Mouse (Mus musculus): ENCODE results near the gene C1ra. TPM values are rescaled to one million over a fixed set of nuclear protein-coding genes. Genes with fewer than 3 reads are reported as not detected.
"Not testable (repeated sequence)": the region's sequence is repeated elsewhere in the genome, so short reads cannot be mapped to it uniquely, and the experiment has no call there.

Gene C1ra
- 11.0 and 13.7 TPM in 2 replicates for total RNA-seq (2017)

GRCm38 (mm10) chr6:124512355-124512836 lies at the start of gene C1ra:
Gene C1ra (plus strand): TSS chr6:124512405.
- ATAC-seq (replicated peaks in 1 of 2; ENCODE audit: insufficient read depth in 1 of 2, low FRiP score in 2 of 2, low TSS enrichment in 1 of 2, low read depth in 1 of 2, poor library complexity in 2 of 2, severe bottlenecking in 2 of 2) = peak; percentile 57 to 61; a peak in 2 of 4 replicates

DNA sequence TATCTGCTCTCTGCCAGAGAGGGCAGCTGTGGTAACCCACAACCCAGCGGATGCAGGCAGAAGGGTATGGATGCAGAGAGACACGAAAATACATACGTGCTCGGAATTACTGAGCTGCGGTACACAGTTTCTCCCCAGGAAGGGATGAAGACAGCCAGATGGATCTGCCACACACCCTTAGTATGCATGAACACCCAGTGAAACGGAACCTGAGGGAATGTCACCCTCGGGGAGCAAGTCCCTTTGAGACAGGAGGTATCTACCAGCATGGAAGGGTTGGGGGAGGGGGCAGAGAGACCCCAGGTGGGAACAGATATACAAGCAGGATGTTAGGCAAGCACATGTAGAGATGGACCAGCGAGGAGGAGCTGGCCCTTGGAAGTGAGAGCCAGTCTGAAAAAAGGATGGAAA lies 48.3 kb upstream of the C1ra start:
- ATAC-seq (replicated peaks in 1 of 2; ENCODE audit: insufficient read depth in 1 of 2, low FRiP score in 2 of 2, low TSS enrichment in 1 of 2, low read depth in 1 of 2, poor library complexity in 2 of 2, severe bottlenecking in 2 of 2) = peak; percentile 42

DNA sequence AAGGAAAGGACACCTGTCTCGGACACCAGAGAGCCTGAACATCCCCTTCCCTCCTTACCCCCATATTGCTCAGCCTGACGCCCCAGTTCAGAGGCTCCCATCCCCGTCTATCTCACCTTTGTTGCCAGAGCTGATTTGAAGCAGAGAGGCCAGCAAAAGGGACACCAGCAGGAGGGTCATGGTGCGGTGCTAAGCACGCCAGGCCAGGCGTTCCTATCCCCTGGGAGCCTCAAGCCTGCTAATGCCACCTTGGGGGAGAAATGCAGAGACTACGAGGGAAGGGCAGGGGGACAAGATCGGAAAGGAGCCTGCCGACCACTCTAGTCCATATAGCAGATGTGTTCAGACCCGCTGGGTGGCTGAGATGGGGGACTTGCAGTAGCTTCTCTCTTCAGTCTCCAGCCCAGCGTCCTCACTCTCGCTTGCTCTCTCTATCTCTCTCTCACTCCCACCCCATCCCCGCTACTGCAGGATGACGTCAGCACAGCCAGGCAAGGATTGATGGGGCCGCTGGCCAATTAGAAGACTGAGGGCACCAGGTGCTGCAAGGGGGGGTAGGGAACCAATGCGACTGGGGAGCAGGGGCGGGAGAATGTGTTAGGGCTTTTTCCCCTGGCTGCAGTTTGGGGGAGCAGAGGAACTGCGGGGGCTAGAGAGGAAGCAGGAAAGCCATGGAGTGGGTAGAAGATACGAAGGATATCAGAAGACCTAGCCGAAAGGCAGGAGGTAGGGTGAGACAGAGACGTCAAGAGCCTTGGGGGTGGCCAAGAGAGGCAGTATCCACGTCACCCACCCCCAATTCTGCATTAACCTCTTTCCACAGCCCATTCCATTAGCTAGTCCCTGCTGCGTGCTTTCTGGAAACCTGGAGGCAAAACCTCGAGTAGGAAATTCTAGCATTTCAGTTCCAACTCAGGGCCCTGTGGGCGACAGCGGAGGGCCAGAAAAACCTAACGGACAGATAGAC lies 47.6 kb upstream of the C1ra start, which contains the start of gene Clstn3:
Clstn3 (minus strand) TSS at position 490 of the 967 bp plus-strand sequence.
- ATAC-seq (replicated peaks in 1 of 2; ENCODE audit: insufficient read depth in 1 of 2, low FRiP score in 2 of 2, low TSS enrichment in 1 of 2, low read depth in 1 of 2, poor library complexity in 2 of 2, severe bottlenecking in 2 of 2) = peak; percentile 83 to 90

DNA sequence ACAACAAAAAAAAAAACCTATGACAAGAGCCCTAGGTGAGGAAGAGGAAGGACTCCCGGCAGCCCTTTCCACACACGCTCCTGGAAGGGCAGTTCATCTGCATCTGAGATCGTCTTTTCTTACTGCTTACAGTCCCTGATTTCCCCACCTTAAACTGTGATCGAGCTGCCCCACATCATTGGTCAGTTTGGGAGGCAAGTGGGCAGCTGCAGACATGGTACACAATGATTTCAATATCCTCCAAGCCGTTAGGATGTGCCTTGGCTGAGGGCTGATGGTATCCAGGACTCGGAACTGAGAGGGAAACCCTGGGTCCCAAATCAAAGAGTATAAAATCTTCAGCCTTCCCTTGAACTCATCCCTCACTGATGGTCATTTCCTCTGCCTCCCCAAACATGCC lies 46.9 kb upstream of the C1ra start:
- no peak for ATAC-seq (replicated peaks in 1 of 2; ENCODE audit: insufficient read depth in 1 of 2, low FRiP score in 2 of 2, low TSS enrichment in 1 of 2, low read depth in 1 of 2, poor library complexity in 2 of 2, severe bottlenecking in 2 of 2)

DNA sequence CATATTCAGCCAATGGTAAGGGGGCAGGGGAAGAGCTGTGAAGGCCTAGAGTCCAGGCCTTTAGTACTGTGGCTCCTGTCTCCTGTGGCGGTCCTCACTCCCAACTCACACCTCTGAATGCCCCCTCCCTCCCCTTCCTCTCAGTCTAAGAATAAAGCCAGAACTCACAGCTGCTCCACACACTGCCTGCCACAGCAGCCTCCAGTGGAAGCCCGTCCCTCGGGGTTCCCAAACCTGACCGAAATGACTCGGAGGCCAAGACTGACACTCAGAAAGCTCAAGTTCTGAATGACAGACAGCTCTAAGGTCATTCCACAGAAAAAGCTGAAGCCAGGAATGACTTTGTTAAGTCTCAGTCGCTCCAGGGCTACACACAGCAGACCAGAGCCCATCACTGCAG lies 46.5 kb upstream of the C1ra start:
- no peak for ATAC-seq (replicated peaks in 1 of 2; ENCODE audit: insufficient read depth in 1 of 2, low FRiP score in 2 of 2, low TSS enrichment in 1 of 2, low read depth in 1 of 2, poor library complexity in 2 of 2, severe bottlenecking in 2 of 2)

DNA sequence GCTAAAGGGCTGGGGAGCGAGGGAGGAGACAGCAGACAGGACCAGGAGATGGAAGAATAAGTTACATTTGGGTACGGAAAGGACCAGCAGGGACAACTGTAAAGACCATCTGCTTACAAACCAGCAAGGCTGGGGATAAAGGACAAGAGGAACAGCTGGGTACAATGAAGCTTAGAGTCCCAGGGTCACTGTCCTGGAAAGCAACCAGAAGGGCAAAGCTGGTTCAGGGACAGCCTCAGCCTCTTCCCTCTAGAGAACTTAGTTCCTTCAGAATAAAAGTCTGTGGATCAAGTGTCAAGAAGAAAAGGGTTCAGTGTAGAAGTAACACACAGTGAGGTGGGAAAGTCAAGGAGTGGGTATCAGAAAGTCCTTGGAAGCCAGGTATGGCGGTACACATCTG lies 41.1 kb upstream of the C1ra start:
- no peak for ATAC-seq (replicated peaks in 1 of 2; ENCODE audit: insufficient read depth in 1 of 2, low FRiP score in 2 of 2, low TSS enrichment in 1 of 2, low read depth in 1 of 2, poor library complexity in 2 of 2, severe bottlenecking in 2 of 2)

DNA sequence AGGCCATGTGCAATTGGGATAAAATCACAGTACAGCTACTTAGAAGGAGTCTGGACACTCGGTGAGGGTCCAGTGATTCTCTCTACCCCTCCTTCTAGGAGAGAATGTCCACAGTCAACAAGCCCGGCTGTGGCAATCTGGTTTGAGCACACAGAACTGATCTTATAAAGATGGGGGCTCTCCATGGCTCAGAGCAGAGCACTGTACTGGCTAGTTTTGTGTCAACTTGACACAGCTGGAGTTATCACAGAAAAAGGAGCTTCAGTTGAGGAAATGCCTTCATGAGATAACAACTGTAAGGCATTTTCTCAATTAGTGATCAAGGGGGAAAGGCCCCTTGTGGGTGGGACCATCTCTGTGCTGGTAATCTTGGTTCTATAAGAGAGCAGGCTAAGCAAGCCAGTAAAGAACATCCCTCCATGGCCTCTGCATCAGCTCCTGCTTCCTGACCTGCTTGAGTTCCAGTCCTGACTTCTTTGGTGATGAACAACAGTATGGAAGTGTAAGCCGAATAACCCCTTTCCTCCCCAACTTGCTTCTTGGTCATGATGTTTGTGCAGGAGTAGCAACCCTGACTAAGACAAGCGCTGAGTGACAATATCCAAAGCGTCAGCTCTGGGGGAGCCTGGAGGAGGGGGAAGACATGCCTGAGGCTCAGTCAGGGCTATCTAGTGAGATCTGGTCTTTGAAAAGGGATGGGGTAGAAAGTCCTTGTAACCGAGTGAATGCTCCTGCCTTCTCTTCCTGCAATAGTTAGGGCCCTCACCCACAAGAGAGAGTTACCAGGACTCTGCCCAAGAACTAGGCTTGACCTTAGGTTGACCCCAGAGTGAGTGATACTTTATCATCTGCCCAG lies 40.2 kb upstream of the C1ra start:
- ATAC-seq (replicated peaks in 1 of 2; ENCODE audit: insufficient read depth in 1 of 2, low FRiP score in 2 of 2, low TSS enrichment in 1 of 2, low read depth in 1 of 2, poor library complexity in 2 of 2, severe bottlenecking in 2 of 2) = not testable (repeated sequence)

DNA sequence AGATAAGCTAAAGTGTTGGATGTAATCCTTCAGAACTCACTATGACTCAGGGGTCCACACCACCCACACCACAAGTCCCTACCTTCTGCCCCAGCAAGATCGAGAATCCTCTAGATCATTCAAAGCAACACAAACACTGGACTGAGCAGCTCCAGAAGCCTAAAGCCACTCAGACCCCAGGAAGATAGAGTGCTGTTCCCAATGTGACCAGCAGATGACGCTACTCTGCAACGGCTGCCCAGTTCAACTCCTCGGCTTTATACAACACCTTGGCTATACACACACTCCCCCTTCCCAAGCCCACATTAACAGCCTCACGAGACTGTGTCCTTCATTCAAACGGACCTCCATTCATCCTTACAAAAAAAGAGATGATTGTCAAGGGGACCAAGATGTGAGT lies 39.4 kb upstream of the C1ra start:
- ATAC-seq (replicated peaks in 1 of 2; ENCODE audit: insufficient read depth in 1 of 2, low FRiP score in 2 of 2, low TSS enrichment in 1 of 2, low read depth in 1 of 2, poor library complexity in 2 of 2, severe bottlenecking in 2 of 2) = peak; percentile 66 to 68

DNA sequence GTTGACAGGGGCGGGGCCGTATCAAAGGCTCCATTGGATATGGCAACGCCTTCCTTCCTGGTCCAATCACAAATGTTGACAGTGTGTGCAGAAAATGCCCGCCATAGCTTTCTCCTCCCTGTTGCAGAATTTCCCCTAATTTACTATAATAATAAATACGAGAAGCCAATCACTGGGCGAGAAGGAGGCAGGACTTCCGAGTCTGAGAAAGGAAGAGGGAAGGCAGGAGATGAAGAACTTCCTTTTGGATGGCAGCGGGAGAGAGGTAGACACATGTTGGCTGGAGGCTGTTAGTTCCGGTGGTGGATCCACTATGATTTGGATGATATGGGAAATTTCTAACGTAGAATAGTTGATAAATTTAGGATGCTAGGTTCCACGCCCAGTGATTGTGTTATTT lies 37.6 kb upstream of the C1ra start:
- ATAC-seq (replicated peaks in 1 of 2; ENCODE audit: insufficient read depth in 1 of 2, low FRiP score in 2 of 2, low TSS enrichment in 1 of 2, low read depth in 1 of 2, poor library complexity in 2 of 2, severe bottlenecking in 2 of 2) = no peak

DNA sequence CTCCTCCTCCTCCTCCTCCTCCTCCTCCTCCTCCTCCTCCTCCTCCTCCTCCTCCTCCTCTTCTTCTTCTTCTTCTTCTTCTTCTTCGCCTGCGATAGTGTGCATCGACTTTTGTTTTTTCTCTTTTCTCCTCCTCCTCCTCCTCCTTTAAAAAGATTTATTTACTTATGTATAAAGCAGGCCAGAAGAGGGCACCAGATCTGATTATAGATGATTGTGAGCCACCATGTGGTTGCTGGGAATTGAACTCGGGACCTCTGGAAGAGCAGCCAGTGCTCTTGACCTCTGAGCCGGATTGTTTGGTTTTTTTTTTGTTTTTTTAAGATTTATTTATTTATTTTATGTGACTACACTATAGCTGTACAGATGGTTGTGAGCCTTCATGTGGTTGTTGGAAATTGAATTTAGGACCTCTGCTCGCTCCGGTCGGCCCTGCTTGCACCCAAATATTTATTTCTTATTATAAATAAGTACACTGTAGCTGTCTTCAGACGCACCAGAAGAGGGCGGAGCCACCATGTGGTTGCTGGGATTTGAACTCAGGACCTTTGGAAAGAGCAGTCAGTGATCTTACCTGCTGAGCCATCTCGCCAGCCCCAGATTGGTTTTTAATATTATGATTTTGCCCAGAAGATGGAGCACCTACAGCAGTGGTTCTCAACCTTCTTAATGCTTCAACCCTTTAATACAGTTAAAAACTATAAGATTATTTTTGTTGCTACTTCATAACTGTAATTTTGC lies 36.7 kb upstream of the C1ra start:
- ATAC-seq (replicated peaks in 1 of 2; ENCODE audit: insufficient read depth in 1 of 2, low FRiP score in 2 of 2, low TSS enrichment in 1 of 2, low read depth in 1 of 2, poor library complexity in 2 of 2, severe bottlenecking in 2 of 2) = not testable (repeated sequence)

DNA sequence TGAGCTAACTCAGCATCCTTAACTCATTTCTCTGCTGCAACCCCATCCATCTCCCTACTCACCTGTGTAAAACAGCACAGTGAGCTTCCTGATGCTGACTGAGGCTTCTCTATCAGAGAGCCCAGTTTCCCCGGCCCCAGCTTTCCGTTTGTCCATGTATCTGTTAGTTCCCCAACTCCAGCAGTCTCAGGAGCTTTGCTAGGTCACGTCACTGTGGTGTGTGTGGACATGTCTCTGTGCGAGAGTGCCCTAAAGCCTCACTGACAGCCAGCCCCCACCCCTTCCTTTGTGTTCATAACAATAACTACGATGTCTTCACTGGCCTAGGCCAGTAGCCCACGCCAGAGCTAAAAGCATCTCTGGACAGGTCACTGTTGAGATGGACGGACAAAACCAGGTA lies 36.0 kb upstream of the C1ra start:
- no peak for ATAC-seq (replicated peaks in 1 of 2; ENCODE audit: insufficient read depth in 1 of 2, low FRiP score in 2 of 2, low TSS enrichment in 1 of 2, low read depth in 1 of 2, poor library complexity in 2 of 2, severe bottlenecking in 2 of 2)

GRCm38 (mm10) chr6:124476796-124477195 lies 35.4 kb upstream of the C1ra start:
- no peak for ATAC-seq (replicated peaks in 1 of 2; ENCODE audit: insufficient read depth in 1 of 2, low FRiP score in 2 of 2, low TSS enrichment in 1 of 2, low read depth in 1 of 2, poor library complexity in 2 of 2, severe bottlenecking in 2 of 2)

- ATAC-seq (replicated peaks in 1 of 2; ENCODE audit: insufficient read depth in 1 of 2, low FRiP score in 2 of 2, low TSS enrichment in 1 of 2, low read depth in 1 of 2, poor library complexity in 2 of 2, severe bottlenecking in 2 of 2) = no peak
Measured at GRCm38 (mm10) chr6:124477221-124477655, 35.0 kb upstream of the C1ra start.

GRCm38 (mm10) chr6:124477922-124478651 lies 34.1 kb upstream of the C1ra start:
- peak; percentile 25 to 61 for ATAC-seq (replicated peaks in 1 of 2; ENCODE audit: insufficient read depth in 1 of 2, low FRiP score in 2 of 2, low TSS enrichment in 1 of 2, low read depth in 1 of 2, poor library complexity in 2 of 2, severe bottlenecking in 2 of 2)

DNA sequence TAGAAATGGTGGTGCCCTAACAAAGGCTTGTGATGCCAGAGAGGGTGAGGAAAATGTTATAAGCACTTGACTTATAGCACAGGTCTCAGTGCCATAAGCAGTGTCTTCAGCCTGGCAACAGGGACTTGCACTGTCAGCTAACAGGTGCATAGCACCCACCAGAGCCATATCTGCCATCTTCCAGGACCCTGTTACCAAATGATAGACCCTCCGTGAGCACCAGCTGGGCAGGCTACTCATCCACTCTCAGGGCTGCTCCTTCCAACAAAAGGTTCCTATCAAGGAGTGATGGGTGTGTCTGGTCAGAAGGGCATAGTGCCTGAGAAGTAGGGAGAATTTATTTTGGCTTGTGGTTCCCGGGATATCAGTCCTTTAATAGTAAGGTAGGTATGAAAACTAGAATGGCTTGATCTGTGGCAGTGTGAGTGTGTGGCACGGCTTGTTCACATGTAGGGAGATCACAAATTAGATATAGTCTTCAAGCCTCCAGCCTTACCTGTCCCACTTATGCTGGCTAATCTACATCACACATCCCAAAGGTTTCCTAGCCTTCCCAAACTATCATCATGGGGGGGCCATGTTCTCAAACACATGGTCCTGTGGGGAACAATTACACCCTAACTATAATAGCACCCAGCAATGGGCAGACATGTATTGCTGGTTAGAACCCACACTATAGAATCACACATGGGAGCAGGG lies 33.2 kb upstream of the C1ra start:
- no peak for ATAC-seq (replicated peaks in 1 of 2; ENCODE audit: insufficient read depth in 1 of 2, low FRiP score in 2 of 2, low TSS enrichment in 1 of 2, low read depth in 1 of 2, poor library complexity in 2 of 2, severe bottlenecking in 2 of 2)

DNA sequence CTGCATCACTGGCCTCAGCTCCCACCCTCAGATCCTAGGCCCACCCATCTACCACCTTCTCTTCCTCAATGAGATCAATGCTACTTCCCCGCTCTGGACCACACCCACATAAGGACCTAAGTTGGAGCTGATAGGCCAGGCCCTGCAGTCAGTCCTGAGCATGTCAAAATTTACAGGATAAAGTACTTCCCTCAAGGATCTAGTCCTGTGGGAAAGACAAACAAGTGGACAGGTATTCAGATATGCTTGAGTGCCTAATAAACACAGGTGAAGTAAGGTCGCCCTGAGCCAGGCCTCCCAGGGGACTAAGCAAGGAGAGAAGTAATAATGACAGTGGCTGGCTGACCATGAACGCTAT lies 32.7 kb upstream of the C1ra start:
- ATAC-seq (replicated peaks in 1 of 2; ENCODE audit: insufficient read depth in 1 of 2, low FRiP score in 2 of 2, low TSS enrichment in 1 of 2, low read depth in 1 of 2, poor library complexity in 2 of 2, severe bottlenecking in 2 of 2) = no peak

All from hematopoietic stem cell, adult 5-6 weeks (primary cell).